Mouse (Mus musculus) lung, adult 2 months (tissue): Measurements from ENCODE around the gene As3mt.

Experiments
- CTCF ChIP-seq: fragments of 200-500 bp; IDR thresholded peaks from 2 replicates; pipeline ENCODE4 v1.5.1; 2011; ENCODE audit warnings: mild to moderate bottlenecking, low read length, control low read depth; ENCODE audit not compliant: insufficient read depth
- POLR2A ChIP-seq: fragments of 200-500 bp; IDR thresholded peaks from 2 replicates; pipeline ENCODE4 v1.6.1; 2011; ENCODE audit warnings: low read depth, mild to moderate bottlenecking, control low read depth, low read length, borderline replicate concordance; ENCODE audit errors: extremely low read depth

DNA sequence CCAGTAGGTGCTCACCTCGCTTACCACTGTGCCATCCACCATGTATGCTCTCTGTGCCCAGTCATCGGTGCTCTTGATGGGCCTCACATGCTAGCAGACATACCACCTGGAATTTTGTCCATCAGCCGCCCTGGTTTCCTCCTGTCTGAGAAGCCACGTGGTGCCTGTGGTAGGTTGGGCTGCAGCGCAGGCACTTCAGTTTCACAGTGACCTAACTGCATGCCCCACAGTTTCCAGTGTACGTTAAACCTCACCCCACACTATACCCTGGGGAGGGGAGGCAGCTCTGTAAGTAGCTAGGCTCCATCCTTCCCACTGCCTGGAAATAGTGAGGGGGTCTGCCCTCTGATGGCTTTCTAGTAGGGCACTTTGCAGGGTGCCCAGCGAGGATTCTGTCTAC is 26.4 kb downstream of the As3mt start:
- TF ChIP-seq POLR2A: no peak
- TF ChIP-seq CTCF: no peak
